11 mouse cellular contexts compared by ENCODE assay signal in genomic region chr5:120865336-120865860, GRCm38 (mm10). TPM values are rescaled to one million over a fixed set of nuclear protein-coding genes. Genes with fewer than 3 reads are reported as not detected.
DNase-seq lines count a peak whose midpoint lies in the region; ATAC-seq and TF ChIP-seq lines count a peak whose summit lies in the region.
"Had no signal": no experiment of that assay in that cellular context is flagged by ENCODE, and none has a peak within 500 bp of the region (broad histone marks: within the 10 kb centered on the region; RNA-seq: fewer than 3 reads in every experiment).

No protein-coding gene starts in this region.

- no peak overlapping the region for H3K9ac ChIP-seq in hindbrain, postnatal 0 days (replicated peaks; ENCODE audit: low read length)
- H3K9ac ChIP-seq in hindbrain, embryonic 16.5 days (ENCODE audit: low read depth, low read length), result no peak overlapping the region
- H3K9ac ChIP-seq in forebrain, embryonic 15.5 days (replicated peaks), result no peak overlapping the region
- H3K9ac ChIP-seq: hindbrain, embryonic 15.5 days; midbrain, embryonic 13.5 days had no signal

- H3K27ac ChIP-seq in hindbrain, postnatal 0 days, result no peak overlapping the region
- no peak overlapping the region for H3K27ac ChIP-seq in hindbrain, embryonic 16.5 days (ENCODE audit: low read depth, low read length)
- H3K27ac ChIP-seq in embryonic facial prominence, embryonic 10.5 days (replicated peaks), result no peak overlapping the region
- H3K27ac ChIP-seq in forebrain, embryonic 15.5 days (replicated peaks), result no peak overlapping the region
- H3K27ac ChIP-seq: hindbrain, embryonic 15.5 days; midbrain, embryonic 13.5 days had no signal

- H3K27me3 ChIP-seq in hindbrain, postnatal 0 days (ENCODE audit: insufficient read depth, low read length), result no peaks in the 10 kb centered on the region
- no peaks in the 10 kb centered on the region for H3K27me3 ChIP-seq in hindbrain, embryonic 16.5 days (replicated peaks; ENCODE audit: control insufficient read depth, insufficient read depth, low read length)
- H3K27me3 ChIP-seq in embryonic facial prominence, embryonic 10.5 days (replicated peaks; ENCODE audit: low read depth, poor library complexity, severe bottlenecking), result no peaks in the 10 kb centered on the region
- no peaks in the 10 kb centered on the region for H3K27me3 ChIP-seq in forebrain, embryonic 15.5 days
- H3K27me3 ChIP-seq: hindbrain, embryonic 15.5 days; midbrain, embryonic 13.5 days had no signal

- no peak overlapping the region for H3K4me3 ChIP-seq in hindbrain, postnatal 0 days (ENCODE audit: low read length)
- H3K4me3 ChIP-seq in hindbrain, embryonic 16.5 days (ENCODE audit: low read length), result no peak overlapping the region
- H3K4me3 ChIP-seq in embryonic facial prominence, embryonic 10.5 days, result no peak overlapping the region
- no peak overlapping the region for H3K4me3 ChIP-seq in forebrain, embryonic 15.5 days
- H3K4me3 ChIP-seq: hindbrain, embryonic 15.5 days; midbrain, embryonic 13.5 days had no signal

- ATAC-seq in hindbrain, postnatal 0 days, result no peak
- ATAC-seq in hindbrain, embryonic 16.5 days, result no peak
- ATAC-seq in forebrain, embryonic 15.5 days (replicated peaks), result no peak
- ATAC-seq: midbrain, embryonic 13.5 days had no signal

- peak; percentile 17; the same call in 1 of the 2 replicates for TF ChIP-seq CTCF in hindbrain, postnatal 0 days (IDR thresholded peaks at IDR 0.05; ENCODE audit: low read depth)

- H3K9me3 ChIP-seq in hindbrain, postnatal 0 days (ENCODE audit: low read length), result no peaks in the 10 kb centered on the region
- no peaks in the 10 kb centered on the region for H3K9me3 ChIP-seq in hindbrain, embryonic 16.5 days (ENCODE audit: control insufficient read depth, low read length)
- H3K9me3 ChIP-seq in embryonic facial prominence, embryonic 10.5 days, result no peaks in the 10 kb centered on the region
- no peaks in the 10 kb centered on the region for H3K9me3 ChIP-seq in forebrain, embryonic 15.5 days
- H3K9me3 ChIP-seq: hindbrain, embryonic 15.5 days; midbrain, embryonic 13.5 days had no signal

- H3K4me1 ChIP-seq in hindbrain, postnatal 0 days (ENCODE audit: insufficient read depth, low read length), result no peaks in the 10 kb centered on the region
- H3K4me1 ChIP-seq in hindbrain, embryonic 16.5 days (ENCODE audit: control insufficient read depth, insufficient read depth, low read depth, low read length), result no peaks in the 10 kb centered on the region
- H3K4me1 ChIP-seq in embryonic facial prominence, embryonic 10.5 days, result no peaks in the 10 kb centered on the region
- H3K4me1 ChIP-seq in forebrain, embryonic 15.5 days, result no peaks in the 10 kb centered on the region
- H3K4me1 ChIP-seq: hindbrain, embryonic 15.5 days; midbrain, embryonic 13.5 days had no signal

- DNase-seq in hindbrain, postnatal 0 days (ENCODE audit: low spot score), result peak; percentile 5
- peak; percentile 11 for DNase-seq in urinary bladder, postnatal 25 days (ENCODE audit: low spot score)
- no peak for DNase-seq in urinary bladder, postnatal 36 days (ENCODE audit: low spot score in 2 of 2)
- DNase-seq in embryonic facial prominence, embryonic 10.5 days (ENCODE audit: low spot score), result peak; percentile 10
- no peak for DNase-seq in right cerebral cortex, adult 18-20 months
- DNase-seq in frontal cortex, postnatal 36 days (ENCODE audit: low spot score in 2 of 2), result no peak
- DNase-seq: cerebellum, adult 11-12 months had no signal

- 72% methylated on average over 3 of the region's 3 CpGs for WGBS in hindbrain, postnatal 0 days
- WGBS in hindbrain, embryonic 16.5 days, result 58% methylated on average over 3 of the region's 3 CpGs
- WGBS in embryonic facial prominence, embryonic 10.5 days, result 73% methylated on average over 3 of the region's 3 CpGs
- WGBS in forebrain, embryonic 15.5 days, result 82% methylated on average over 3 of the region's 3 CpGs

- no peaks in the 10 kb centered on the region for H3K36me3 ChIP-seq in hindbrain, postnatal 0 days (ENCODE audit: insufficient read depth, low read length)
- H3K36me3 ChIP-seq in hindbrain, embryonic 16.5 days (ENCODE audit: control insufficient read depth, insufficient read depth, low read length), result no peaks in the 10 kb centered on the region
- H3K36me3 ChIP-seq in embryonic facial prominence, embryonic 10.5 days (replicated peaks), result no peaks in the 10 kb centered on the region
- no peaks in the 10 kb centered on the region for H3K36me3 ChIP-seq in forebrain, embryonic 15.5 days
- H3K36me3 ChIP-seq: hindbrain, embryonic 15.5 days; midbrain, embryonic 13.5 days had no signal

- no peak overlapping the region for H3K4me2 ChIP-seq in hindbrain, postnatal 0 days (ENCODE audit: low read depth, low read length)
- H3K4me2 ChIP-seq in hindbrain, embryonic 16.5 days (ENCODE audit: low read length), result no peak overlapping the region
- H3K4me2 ChIP-seq in forebrain, embryonic 15.5 days (replicated peaks), result no peak overlapping the region
- H3K4me2 ChIP-seq: hindbrain, embryonic 15.5 days; midbrain, embryonic 13.5 days had no signal

RNA-seq across cellular contexts. Expression of gene Oas1h, which starts 4.2 kb away (rescaled TPM):
- not detected in 2 replicates for total RNA-seq in hindbrain, postnatal 0 days (2014; rRNA removed)
- polyA plus RNA-seq in hindbrain, postnatal 0 days (2015; fragmentation: Nextera tagmentation; extraction: Ambion mirVana), result not detected in 2 replicates
- not detected in 2 replicates for polyA plus RNA-seq in hindbrain, embryonic 16.5 days (2015; fragmentation: Nextera tagmentation; extraction: Ambion mirVana)
- polyA plus RNA-seq in embryonic facial prominence, embryonic 10.5 days (2016; fragmentation: Nextera tagmentation; extraction: Ambion mirVana), result not detected in 2 replicates
- not detected in 2 replicates for polyA plus RNA-seq in forebrain, embryonic 15.5 days (2015; fragmentation: Nextera tagmentation; extraction: Ambion mirVana)
- polyA plus RNA-seq: hindbrain, embryonic 15.5 days; midbrain, embryonic 13.5 days had no signal

RNA-seq across cellular contexts. Expression of gene Oas1f, which starts 18.2 kb away (rescaled TPM):
- not detected in 2 replicates for total RNA-seq in hindbrain, postnatal 0 days (2014; rRNA removed)
- not detected in 2 replicates for polyA plus RNA-seq in hindbrain, postnatal 0 days (2015; fragmentation: Nextera tagmentation; extraction: Ambion mirVana)
- not detected in 2 replicates for polyA plus RNA-seq in hindbrain, embryonic 16.5 days (2015; fragmentation: Nextera tagmentation; extraction: Ambion mirVana)
- not detected in 2 replicates for polyA plus RNA-seq in embryonic facial prominence, embryonic 10.5 days (2016; fragmentation: Nextera tagmentation; extraction: Ambion mirVana)
- polyA plus RNA-seq in forebrain, embryonic 15.5 days (2015; fragmentation: Nextera tagmentation; extraction: Ambion mirVana), result not detected in 2 replicates
- polyA plus RNA-seq: hindbrain, embryonic 15.5 days; midbrain, embryonic 13.5 days had no signal

RNA-seq across cellular contexts. Expression of gene Oas1g, which starts 22.0 kb away (rescaled TPM):
- total RNA-seq in hindbrain, postnatal 0 days (2014; rRNA removed), result 1.4 TPM in 1 of 2 replicates, not detected in the other
- 0.26 and 0.44 TPM in 2 replicates for polyA plus RNA-seq in hindbrain, postnatal 0 days (2015; fragmentation: Nextera tagmentation; extraction: Ambion mirVana)
- 0.24 TPM in 1 of 2 replicates, not detected in the other for polyA plus RNA-seq in hindbrain, embryonic 16.5 days (2015; fragmentation: Nextera tagmentation; extraction: Ambion mirVana)
- not detected in 2 replicates for polyA plus RNA-seq in embryonic facial prominence, embryonic 10.5 days (2016; fragmentation: Nextera tagmentation; extraction: Ambion mirVana)
- 0.09 and 0.23 TPM in 2 replicates for polyA plus RNA-seq in forebrain, embryonic 15.5 days (2015; fragmentation: Nextera tagmentation; extraction: Ambion mirVana)

RNA-seq across cellular contexts. Expression of gene Oas1a, which starts 41.9 kb away (rescaled TPM):
- total RNA-seq in hindbrain, postnatal 0 days (2014; rRNA removed), result 0.79 and 1.4 TPM in 2 replicates
- polyA plus RNA-seq in hindbrain, postnatal 0 days (2015; fragmentation: Nextera tagmentation; extraction: Ambion mirVana), result 1.3 and 1.8 TPM in 2 replicates
- 0.62 and 1.3 TPM in 2 replicates for polyA plus RNA-seq in hindbrain, embryonic 16.5 days (2015; fragmentation: Nextera tagmentation; extraction: Ambion mirVana)
- 0.30 and 0.59 TPM in 2 replicates for polyA plus RNA-seq in embryonic facial prominence, embryonic 10.5 days (2016; fragmentation: Nextera tagmentation; extraction: Ambion mirVana)
- 0.45 and 0.89 TPM in 2 replicates for polyA plus RNA-seq in forebrain, embryonic 15.5 days (2015; fragmentation: Nextera tagmentation; extraction: Ambion mirVana)

RNA-seq across cellular contexts. Expression of gene Oas1d, which starts 48.9 kb away (rescaled TPM):
- 0.16 and 0.50 TPM in 2 replicates for total RNA-seq in hindbrain, postnatal 0 days (2014; rRNA removed)
- polyA plus RNA-seq in hindbrain, postnatal 0 days (2015; fragmentation: Nextera tagmentation; extraction: Ambion mirVana), result 0.25 and 0.29 TPM in 2 replicates
- 0.12 and 0.18 TPM in 2 replicates for polyA plus RNA-seq in hindbrain, embryonic 16.5 days (2015; fragmentation: Nextera tagmentation; extraction: Ambion mirVana)
- polyA plus RNA-seq in embryonic facial prominence, embryonic 10.5 days (2016; fragmentation: Nextera tagmentation; extraction: Ambion mirVana), result not detected in 2 replicates
- polyA plus RNA-seq in forebrain, embryonic 15.5 days (2015; fragmentation: Nextera tagmentation; extraction: Ambion mirVana), result 0.18 TPM in 1 of 2 replicates, not detected in the other
- polyA plus RNA-seq: hindbrain, embryonic 15.5 days; midbrain, embryonic 13.5 days had no signal

Comparison
In these comparisons a context has a peak if more than half of its experiments do, and no peak if none do; other contexts are left out.
1. DNase-seq: peak in hindbrain, postnatal 0 days (single experiment), urinary bladder, postnatal 25 days (single experiment) and embryonic facial prominence, embryonic 10.5 days (single experiment); none in urinary bladder, postnatal 36 days (0 of 2), right cerebral cortex, adult 18-20 months (single experiment) and frontal cortex, postnatal 36 days (0 of 2).